ENCODE assay signal across 17 mouse cellular contexts in the genomic region with DNA sequence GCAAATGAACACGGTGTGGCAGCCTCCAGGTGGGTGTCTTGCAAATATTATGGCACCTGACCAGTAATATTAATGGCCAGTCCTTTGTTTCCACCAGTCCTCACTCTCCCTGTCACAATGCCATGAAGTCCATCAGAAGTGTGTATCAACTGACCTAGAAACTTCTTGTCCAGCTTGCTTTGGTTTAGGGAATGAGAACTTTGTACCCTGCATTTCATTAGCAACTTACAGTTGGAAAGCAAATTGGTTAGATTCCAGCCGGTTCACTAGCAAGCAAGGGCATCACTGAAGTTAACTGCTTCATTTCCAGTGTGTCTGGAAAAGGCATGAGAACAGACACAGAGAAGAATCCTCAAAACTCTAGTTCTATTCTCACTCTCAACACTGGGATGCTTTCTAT.
"Had no signal": no experiment of that assay in that cellular context is flagged by ENCODE, and none has a peak within 500 bp of the region (broad histone marks: within the 10 kb centered on the region; RNA-seq: fewer than 3 reads in every experiment).

No protein-coding gene starts in this region.

- H3K4me2 ChIP-seq: limb, embryonic 13.5 days; lung, embryonic 14.5 days; midbrain, embryonic 12.5 days; midbrain, embryonic 15.5 days; neural tube, embryonic 12.5 days; neural tube, embryonic 15.5 days had no signal

- H3K4me3 ChIP-seq: layer of hippocampus, adult 2 months; limb, embryonic 10.5 days; limb, embryonic 13.5 days; midbrain, embryonic 12.5 days; midbrain, embryonic 15.5 days; neural tube, embryonic 12.5 days; neural tube, embryonic 15.5 days had no signal

- H3K27me3 ChIP-seq: limb, embryonic 13.5 days; midbrain, embryonic 12.5 days; midbrain, embryonic 15.5 days; neural tube, embryonic 12.5 days; neural tube, embryonic 15.5 days had no signal

- H3K36me3 ChIP-seq: limb, embryonic 10.5 days; limb, embryonic 13.5 days; midbrain, embryonic 12.5 days; midbrain, embryonic 15.5 days; neural tube, embryonic 12.5 days; neural tube, embryonic 15.5 days had no signal

- DNase-seq: liver; liver, postnatal 0 days; lung, embryonic 14.5 days; right cerebral cortex, adult 18-20 months; right cerebral cortex, postnatal 14 days; right cerebral cortex, postnatal 4 days; thymus, postnatal 25 days had no signal

- ATAC-seq: intestine, postnatal 0 days; liver, postnatal 0 days; midbrain, embryonic 15.5 days had no signal

- H3K27ac ChIP-seq: limb, embryonic 10.5 days; limb, embryonic 13.5 days; liver, embryonic 14.5 days; macrophage; midbrain, embryonic 12.5 days; midbrain, embryonic 15.5 days; neural tube, embryonic 12.5 days; neural tube, embryonic 15.5 days had no signal

- H3K9ac ChIP-seq: limb, embryonic 13.5 days; liver, embryonic 14.5 days; liver, postnatal 0 days; lung, embryonic 14.5 days; midbrain, embryonic 12.5 days; midbrain, embryonic 15.5 days; neural tube, embryonic 12.5 days; neural tube, embryonic 15.5 days had no signal

- H3K4me1 ChIP-seq: midbrain, embryonic 15.5 days; neural tube, embryonic 12.5 days; neural tube, embryonic 15.5 days had no signal

- H3K9me3 ChIP-seq: limb, embryonic 10.5 days; limb, embryonic 13.5 days; midbrain, embryonic 12.5 days; midbrain, embryonic 15.5 days; neural tube, embryonic 12.5 days; neural tube, embryonic 15.5 days had no signal
